Mouse (Mus musculus): ENCODE measurements around the gene Ewsr1.

The Ewsr1 gene

DNA sequence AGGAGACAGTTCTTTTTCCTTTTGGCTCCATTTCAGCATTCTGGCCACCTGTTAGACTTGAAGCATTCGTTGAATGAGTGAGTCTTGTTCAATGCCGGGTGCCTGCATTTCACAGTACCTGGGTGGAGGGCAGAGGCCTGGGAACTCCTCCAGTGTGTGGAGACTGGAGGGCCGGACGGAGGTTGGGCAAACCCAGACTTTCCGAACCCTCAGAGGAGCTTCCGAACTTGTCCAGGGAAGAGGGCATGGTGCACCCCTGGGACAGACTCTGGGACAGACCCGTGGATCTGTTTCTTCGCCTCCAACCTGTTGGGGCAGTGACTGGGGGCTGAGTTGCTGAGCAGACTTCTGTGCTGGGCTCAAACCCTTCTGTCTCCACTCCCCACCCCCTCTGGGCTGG lies 42.0 kb downstream of the Ewsr1 start:
- DNase-seq, result no peak

DNA sequence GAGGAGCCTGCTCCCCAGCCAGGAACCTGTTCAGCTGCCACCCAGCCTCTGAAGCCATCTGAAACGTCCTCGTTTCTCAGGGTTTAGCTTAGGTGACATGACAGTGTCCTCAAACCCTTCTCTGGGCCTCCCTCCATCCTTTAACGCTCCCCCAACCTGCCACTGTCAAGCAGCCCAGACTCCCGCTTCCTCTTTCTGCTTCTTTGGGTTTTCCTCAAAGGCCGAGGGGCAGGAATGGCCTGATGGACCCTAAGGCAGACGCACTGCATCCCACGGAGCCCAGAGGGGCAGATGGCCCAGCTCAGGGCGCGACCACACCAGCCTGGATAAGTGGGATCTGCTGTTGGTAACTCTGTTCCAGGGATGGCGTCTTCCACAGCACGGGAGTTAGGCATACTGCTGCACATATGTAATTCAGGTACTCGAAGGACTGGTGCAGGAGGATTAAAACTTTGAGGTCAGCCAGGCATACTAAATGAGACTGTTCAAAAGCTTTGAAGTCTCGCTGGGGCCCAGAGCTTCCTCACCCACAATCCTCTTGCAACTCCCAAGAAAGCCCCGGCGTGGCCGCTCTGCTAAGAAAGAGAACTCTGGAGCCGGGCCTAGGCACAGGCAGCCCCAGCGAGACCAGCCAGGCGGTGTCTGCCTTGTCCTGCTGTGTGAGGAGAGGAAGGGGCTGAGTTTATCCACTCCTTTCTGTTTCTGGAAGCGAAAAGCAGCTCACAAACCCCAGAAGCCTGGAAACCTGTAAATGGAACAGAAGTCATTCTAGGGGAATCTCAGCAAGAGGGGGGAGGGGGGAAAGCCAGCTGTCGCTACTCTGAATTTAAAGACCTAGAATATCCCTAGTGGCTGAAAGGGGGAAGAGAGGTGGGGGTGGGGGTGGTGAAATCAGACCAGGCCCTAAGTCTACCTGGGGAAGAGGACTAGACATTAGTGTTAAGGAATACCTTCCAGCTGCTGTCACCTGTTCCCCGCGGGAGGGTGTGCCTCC lies 42.8 kb downstream of the Ewsr1 start:
- DNase-seq, result no peak

DNA sequence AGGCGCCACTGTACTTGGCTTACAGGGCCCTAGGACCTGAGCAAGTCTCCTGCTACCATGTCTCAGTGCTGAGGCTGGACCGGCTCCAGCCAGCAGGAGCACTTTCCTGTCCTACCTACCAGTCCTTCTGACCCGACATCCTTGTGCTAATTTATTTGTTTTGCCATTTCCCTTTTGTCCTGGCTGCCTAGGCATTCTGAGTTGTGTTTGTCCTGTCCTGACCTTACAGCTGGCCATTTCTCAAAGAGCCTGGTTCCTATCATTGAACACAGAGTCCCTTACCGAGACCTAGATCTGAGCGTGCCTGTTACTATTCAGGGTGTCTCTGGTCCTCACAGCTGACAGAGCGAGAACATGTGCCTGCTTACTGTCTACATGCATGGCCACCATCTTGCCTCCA lies 44.2 kb downstream of the Ewsr1 start:
- no peak for DNase-seq

DNA sequence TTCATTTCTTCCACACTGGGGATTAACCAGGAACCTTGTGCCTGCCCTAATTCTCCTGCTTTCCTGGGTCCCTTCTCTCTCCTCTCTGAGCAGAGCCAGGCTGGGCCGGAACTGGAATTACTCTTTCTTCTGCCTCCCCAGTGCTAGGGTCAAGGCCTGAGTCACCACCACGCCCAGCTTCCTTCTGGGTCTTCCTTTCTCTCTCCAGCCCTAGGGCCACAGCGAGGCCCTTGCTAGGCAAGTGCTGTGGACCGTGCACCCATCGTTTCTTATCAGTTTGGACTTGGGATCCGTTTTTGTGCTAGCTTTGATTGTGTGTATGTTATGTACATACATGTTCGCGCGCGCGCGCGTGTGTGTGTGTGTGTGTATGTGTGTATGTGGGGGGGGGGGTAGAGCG lies 44.9 kb downstream of the Ewsr1 start:
- no peak for DNase-seq

DNA sequence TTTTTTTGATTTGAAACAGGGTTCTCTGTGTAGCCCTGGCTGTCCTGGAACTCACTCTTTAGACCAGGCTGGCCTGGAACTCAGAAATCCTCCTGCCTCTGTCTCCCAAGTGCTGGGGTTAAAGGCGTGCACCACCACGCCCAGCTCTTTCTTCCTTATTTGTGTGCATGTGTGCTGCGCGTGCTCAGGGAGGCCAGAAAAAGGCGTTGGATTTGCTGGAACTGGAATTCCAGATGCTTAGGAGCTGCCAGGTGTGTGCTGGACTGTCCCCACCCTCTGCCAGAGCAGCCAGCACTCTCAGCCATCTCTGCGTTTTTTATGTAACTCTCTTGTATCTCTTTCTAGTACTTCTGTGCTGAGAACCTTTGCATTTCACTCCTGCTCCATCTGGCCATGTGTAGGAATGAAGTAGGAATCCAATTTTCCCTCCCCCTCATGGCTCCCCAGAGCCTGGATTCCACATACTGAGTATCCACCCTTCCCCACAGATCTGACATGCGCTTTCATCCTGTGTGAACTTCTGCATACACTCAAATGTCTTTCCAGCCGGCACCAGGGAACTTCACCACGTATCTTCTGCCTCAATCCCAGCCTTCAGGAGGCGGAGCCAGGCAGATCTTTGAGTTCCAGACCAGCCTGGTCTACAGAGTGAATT lies 46.7 kb downstream of the Ewsr1 start:
- no peak for DNase-seq

DNA sequence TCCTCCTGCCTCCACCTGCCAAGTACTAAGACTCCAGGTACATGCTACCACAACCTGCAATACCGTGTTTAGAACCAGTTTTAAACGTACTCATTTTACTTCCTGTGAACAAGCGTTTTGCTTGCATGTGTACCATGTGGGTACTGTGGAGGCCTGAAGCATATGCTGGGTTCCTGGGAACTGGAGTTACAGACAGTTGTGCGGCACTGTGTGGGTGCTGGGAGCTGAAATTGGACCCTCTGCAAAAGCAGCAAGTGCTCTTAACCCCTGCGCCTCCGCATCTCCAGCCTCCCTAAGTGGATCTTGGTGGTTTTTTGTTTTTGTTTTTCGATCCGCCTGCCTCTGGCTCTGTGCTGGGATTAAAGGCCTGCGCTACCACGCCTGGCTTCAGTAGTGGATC lies 47.4 kb downstream of the Ewsr1 start:
- no peak for DNase-seq

DNA sequence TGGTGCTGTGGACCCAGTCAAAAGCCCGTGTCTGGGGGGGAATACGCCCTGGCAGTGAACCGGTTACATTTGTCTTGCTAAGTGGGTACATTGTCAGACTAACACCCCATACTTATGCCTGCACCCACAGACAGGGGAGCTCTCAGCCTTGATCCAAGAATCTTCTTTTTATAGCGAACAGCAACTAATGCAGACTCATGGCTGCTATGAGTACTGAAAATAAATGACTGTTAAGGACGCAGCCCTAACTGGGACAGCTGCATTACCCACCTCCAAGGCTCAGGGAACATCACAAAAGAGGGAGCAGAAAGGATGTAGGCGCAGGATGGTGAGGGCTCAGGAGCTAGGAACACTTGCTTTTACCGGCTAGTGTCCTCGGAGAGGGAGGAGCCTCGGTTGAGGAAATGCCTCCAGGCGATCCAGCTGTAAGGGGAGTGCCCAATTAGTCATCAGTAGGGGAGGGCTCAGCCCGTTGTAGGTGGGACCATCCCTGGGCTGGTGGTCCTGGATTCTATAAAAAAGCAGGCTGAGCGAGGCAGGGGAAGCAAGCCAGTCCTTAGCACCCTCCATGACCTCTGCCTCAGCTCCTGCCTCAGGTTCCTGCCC lies 52.6 kb downstream of the Ewsr1 start:
- no peak for DNase-seq

DNA sequence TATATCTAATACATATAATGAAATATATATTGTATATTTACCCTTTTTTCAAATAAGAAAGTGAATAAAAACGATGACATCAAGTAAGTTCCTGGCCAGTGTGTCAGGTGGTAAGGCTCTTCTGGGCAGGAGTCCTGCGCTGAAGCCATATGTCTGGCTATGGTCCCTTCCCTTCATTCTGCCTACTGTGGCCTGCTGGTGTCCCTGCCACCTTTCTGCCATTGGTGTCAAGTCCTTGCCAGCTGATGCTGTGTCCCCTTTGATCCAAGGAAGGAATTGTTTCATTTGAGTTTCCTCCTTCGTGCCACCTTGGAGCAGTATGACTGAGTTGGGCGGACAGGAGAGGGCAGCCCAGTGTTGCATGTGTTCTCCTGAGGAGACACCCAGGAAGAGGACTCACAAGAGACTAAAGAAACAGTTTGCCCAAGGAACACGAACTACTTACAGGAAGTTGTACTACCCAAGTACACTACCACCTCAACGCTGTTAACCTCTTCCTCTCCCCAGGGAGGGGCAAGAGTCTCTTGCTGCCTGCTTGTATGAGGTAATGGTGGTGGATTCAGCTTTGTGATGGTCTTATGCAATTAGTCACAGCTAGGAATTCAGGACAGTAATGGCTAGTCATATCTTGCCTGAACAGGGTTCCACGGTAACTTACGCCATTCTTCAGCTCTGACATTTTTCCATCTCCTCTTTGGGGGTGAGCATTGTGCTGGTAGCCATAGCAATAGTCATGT lies 56.3 kb downstream of the Ewsr1 start:
- DNase-seq, result no peak

DNA sequence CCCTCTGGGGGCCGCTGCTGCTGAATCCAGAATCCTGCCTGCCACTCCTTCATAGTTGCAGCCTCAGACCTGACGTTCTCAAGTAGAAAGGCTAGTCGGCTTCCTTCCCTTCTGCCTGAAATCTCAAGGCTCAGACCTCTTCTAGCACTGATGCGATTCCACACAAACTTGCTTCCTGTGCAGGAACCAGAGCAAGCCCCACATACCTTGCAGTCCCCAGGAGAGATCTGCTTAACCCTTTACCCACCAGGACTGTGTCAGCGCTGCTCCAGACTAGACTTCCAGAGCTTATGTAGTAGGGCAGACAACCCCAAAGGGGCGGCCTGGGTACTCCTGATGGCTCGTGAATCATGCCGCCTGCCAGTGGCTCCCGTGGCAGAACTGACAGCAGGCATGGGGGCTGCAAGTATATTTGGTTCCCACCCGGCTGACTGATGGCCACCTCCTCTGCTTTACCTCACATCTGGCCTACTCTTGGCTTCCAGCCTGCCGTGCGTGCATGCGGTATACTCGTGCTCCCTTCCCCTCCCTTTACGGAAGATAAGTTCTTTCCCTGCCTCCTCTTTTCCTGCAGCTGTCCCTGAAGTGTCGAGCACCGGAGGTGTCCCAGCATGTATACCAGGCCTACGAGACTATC lies 57.8 kb downstream of the Ewsr1 start:
- DNase-seq, result no peak

DNA sequence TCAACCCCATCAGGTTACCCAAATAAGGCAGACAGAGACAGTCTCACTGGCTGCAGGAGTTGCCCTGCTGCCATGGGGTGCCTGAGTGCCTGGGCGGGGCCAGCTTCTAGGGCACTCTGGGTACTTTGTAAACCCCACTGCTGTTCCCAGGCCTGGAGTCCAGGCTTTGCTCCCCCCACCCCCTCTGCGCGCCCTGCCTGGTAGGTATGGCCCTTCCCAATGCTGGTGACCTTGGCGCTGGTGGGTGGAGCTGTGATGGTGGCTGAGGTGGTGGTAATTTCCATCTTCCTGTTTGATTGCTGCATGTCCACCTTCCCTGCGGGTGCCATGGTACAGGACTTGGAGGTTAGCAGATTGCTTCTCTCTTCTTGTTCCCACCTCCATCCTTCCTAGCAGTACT lies 58.5 kb downstream of the Ewsr1 start:
- no peak for DNase-seq

DNA sequence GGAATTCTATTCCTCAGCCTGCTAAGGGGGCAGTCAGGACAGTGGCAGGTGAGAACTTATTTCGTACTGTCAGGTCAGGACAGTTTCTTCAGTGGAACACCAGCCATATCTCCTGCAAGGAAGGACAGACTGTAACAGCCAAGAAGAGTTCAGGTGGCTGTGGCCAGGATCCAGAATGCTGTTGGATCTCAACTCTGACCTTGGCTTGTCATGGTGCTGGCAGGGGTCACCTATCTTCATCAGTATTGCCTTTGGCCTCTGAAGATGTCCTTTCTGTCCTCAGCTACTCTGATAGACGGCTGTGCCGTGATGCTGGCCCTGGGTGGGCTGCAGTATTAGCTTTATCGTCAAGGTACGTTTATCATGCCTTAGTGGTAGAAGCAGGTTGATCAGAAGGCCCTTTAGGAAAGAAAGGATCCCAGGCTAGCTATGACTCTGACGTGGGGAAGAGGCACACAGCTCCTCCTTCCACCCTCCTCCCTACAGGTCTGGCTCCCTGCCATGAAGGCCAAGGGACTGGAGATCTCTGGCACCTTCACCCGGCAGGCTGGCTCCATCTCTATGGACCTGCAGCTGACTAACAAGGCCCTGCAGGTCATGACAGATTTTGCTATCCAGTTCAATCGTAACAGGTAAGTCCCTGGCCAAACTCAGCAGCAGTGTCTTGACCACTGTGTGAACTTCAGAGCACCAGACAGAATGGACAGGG lies 61.8 kb downstream of the Ewsr1 start:
- DNase-seq, result no peak

DNA sequence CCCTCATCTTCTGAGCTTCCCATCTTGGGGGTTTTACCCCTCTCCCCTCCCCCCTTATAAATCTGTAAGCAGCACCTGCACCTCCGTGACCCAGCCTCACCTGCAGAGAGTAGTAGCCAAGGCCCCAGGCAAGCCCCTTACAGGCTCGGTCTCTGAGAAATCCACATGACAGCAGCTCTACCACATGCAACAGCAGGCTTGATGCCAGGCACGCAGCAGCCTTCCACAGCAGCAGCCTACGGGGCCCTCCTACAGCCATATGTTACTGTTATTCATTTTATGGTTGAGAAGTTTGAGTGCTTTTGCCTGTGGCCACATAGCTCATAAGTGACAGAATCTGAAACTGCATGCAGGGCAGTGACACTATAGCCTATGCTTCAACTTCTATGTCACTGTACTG lies 63.6 kb downstream of the Ewsr1 start:
- no peak for DNase-seq

DNA sequence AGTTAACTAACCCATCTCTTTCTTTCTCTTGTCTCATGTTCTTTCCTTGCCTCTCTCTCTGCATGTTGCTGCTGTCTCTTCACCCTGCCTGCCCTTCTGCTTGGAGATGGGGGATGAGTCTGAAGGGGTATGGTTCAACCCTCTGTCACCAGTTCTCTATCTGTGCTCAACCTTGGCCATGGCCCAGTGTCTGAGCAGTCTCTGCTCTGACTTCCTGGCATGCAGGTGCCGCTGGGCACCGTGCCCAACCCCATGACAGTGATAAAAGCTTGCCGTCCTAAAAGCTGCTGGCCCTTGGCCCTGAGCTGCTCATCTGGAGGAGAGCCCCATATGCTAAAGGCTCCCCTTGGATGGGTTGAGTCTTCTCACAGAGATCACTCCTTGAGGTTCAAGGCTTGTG lies 65.9 kb downstream of the Ewsr1 start:
- no peak for DNase-seq

DNA sequence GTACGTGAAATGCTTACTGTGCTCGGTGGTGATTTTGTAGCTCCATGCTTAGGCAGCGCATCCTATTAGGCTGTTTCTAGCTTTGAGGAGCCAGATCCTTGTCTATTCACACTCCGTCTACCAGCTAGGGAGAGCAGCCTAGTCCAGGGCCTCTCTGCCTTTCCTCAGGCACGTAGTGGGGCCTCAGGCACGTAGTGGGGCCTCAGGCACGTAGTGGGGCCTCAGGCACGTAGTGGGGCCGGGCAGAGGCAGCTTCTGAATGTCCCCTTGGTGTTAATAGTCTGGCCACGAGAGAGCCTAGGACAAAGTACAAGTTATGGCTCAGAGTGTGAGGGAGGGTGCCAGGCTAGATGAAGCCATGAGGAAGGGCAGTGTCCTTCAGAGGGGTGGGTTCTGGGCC lies 66.4 kb downstream of the Ewsr1 start:
- DNase-seq, result no peak

DNA sequence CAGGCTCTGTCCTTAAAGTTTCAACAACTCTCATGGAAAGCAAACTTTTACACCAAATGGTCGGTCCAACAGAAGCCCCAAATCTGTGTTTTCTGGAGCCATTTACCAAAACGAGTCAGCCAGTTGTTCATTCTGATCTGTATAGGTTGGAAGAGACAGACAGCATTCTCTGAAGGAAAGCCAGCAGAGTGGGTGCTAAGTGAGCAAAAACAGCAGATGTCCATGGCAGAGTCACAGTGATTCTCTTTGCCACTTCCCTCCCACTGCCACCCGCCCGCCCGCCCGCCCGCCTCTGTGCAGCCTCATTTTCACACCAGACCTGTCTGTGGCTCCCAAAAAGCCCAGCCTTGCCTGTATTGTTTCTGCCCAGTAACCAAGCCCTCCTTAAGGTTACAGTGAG lies 70.8 kb downstream of the Ewsr1 start:
- DNase-seq, result no peak

DNA sequence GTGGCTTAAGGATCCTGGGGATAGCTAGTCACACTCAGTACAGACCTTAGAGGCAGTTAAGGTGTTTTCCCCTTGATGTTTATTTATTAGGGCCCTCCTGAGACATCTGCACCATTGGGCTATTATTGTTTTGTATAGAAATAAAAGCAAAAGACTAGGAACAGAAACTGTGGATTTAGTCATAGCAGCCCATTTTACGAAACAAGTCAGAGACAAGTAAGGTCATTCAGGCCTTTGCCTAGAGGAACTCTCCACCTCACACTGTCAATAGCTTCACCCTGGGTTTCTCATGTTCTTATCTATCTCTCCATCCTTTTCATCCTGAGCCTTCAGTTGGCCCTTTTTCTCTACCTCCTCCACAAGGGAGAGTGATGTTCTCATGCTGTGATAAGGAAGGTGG lies 74.0 kb downstream of the Ewsr1 start:
- DNase-seq, result no peak

Data from thymus, adult 18-20 months (tissue).